Mouse (Mus musculus): ENCODE measurements at regions not wholly inside any gene's neighbourhood (a gene's known extent, or its start where the extent isn't known, plus 50 kb on each side); places are given as distances from the start of the nearest gene placed in this dataset.
"Not testable (repeated sequence)": the region's sequence is repeated elsewhere in the genome, so short reads cannot be mapped to it uniquely, and the experiment has no call there.

GRCm38 (mm10) chr7:122820587-122821535 is 144.6 kb upstream of the Rbbp6 start:
- ATAC-seq (ENCODE audit: extremely low read depth, insufficient number of reproducible peaks, low FRiP score, poor library complexity, severe bottlenecking) = peak; percentile 44; the same call in 1 of the 2 replicates

DNA sequence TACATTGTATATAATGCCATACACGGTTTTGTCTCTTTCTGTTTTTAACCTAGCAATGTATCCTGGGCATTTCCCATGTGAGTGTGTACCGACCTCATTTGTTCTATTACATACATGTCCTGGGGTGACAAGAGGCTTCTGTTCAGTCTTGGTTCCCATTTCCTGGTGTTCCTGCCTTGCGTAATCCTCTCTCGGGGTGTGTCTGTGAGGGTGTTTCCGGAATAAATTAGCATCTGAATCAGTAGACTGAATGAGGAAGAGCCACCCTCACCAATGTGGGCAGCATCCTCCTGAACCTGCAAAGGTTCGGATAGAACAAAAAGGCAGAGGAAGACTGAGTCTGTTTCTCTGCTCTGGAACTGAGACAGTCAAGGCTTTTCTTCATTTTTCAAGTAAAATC is 142.1 kb upstream of the Rbbp6 start:
- peak; percentile 23; the same call in 1 of the 2 replicates for ATAC-seq (ENCODE audit: extremely low read depth, insufficient number of reproducible peaks, low FRiP score, poor library complexity, severe bottlenecking)

DNA sequence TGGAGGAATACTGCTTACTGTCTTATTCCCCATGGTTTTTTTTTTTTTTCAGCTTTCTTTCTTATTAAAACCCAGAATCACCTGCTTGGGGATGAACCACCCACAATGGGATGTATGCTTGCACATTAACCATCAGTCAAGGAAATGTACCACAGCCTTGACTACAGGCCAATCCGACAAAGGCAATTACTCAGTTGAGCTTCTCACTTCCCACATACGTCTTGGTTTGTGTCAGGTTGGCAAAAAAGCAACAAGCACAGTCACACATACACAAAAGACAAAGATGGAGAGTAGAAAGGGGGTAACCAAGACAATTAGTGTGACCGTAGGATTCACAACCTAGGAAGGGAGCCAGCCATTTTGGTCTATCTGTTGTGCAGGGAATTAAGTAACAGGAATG is 126.4 kb upstream of the Rbbp6 start:
- ATAC-seq (ENCODE audit: extremely low read depth, insufficient number of reproducible peaks, low FRiP score, poor library complexity, severe bottlenecking) = no peak

DNA sequence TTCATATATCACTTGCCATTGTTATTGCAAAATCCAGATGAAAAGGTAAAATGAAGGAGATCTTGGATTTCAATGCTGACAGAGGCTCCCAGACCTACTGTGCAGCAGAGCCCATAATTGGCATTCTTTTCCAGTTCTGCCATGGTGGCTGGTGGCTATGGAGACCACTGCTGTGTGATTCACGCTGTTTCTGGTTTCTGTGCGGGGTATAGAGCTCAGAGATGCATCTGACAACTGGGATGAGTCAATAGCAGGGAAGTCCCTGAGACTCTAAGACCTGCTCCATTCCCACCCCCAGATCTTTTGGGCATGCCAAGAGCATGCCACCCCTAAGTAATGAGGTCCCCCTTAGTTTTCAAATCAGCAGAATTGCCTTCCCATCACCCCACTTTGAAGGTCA is 120.7 kb upstream of the Rbbp6 start:
- ATAC-seq (ENCODE audit: extremely low read depth, insufficient number of reproducible peaks, low FRiP score, poor library complexity, severe bottlenecking) = no peak

GRCm38 (mm10) chr7:122847376-122847775 is 118.1 kb upstream of the Rbbp6 start:
- ATAC-seq (ENCODE audit: extremely low read depth, insufficient number of reproducible peaks, low FRiP score, poor library complexity, severe bottlenecking) = no peak

DNA sequence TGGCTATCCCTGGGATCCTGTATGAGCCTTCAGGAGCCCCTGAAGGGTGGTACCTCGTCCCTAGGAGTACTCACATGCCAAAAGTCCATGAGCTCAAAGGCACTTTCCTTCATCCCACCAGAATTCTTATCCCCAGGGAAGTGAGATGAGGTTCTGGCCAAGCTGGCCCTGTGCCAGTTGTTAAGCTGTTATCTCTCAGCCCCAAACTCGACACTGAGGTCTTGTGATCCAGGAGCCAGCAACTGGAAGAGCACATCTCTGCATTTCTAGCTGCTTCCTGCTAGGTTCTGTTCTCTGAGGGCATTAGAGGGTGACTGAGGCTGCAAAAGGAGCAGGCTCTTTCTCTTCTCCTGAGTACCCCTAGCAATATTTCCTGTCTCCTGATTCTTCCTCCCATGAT is 92.1 kb upstream of the Rbbp6 start:
- no peak for ATAC-seq (ENCODE audit: extremely low read depth, insufficient number of reproducible peaks, low FRiP score, poor library complexity, severe bottlenecking)

- no peak for ATAC-seq (ENCODE audit: extremely low read depth, insufficient number of reproducible peaks, low FRiP score, poor library complexity, severe bottlenecking)
Measured at GRCm38 (mm10) chr7:122876286-122876685, 89.2 kb upstream of the Rbbp6 start.

- not testable (repeated sequence) for ATAC-seq (ENCODE audit: extremely low read depth, insufficient number of reproducible peaks, low FRiP score, poor library complexity, severe bottlenecking)
Measured at GRCm38 (mm10) chr7:122881890-122882500, 83.5 kb upstream of the Rbbp6 start.

DNA sequence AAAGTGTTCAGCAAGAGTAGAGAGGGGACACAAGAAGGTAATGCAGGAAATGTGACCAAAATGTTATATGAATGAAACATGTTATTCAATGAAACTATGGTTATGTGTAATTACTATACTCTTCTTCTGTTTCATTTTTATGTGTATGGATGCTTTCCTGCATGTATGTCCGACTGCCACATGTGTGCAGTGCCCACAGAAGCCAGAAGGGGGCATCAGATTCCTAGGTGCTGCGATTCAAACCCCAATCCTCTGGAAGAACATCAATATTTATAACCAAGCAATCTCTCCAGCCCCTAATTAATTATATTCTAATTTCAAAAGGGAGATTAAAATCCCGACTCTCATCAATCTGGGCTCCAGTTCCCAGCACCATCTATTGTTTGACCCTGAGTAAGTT is 78.7 kb upstream of the Rbbp6 start:
- no peak for ATAC-seq (ENCODE audit: extremely low read depth, insufficient number of reproducible peaks, low FRiP score, poor library complexity, severe bottlenecking)

- ATAC-seq (ENCODE audit: extremely low read depth, insufficient number of reproducible peaks, low FRiP score, poor library complexity, severe bottlenecking) = no peak
Measured at GRCm38 (mm10) chr7:122897148-122897547, 68.3 kb upstream of the Rbbp6 start.

- ATAC-seq (ENCODE audit: extremely low read depth, insufficient number of reproducible peaks, low FRiP score, poor library complexity, severe bottlenecking) = no peak
Measured at GRCm38 (mm10) chr7:122906056-122906455, 59.4 kb upstream of the Rbbp6 start.

DNA sequence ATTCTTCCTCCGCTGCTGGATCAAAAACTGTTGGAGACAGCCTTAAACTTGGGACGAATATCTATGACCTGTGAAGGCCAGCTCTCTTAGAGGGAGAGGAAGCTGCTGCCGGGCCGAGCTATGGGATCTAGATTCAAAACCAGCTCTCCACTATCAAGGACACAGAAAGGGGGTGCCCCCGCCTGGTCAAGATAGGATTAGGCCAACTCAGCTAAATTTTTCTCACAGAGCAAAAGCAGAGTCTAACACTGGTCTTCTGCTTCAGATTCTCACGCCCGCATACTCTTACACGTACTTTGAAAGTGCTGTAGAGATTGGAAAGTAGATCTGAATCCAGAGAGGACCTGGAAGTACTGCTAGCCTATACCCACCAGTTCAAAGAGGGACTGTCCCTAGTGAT is 56.2 kb upstream of the Rbbp6 start:
- ATAC-seq (ENCODE audit: extremely low read depth, insufficient number of reproducible peaks, low FRiP score, poor library complexity, severe bottlenecking) = no peak

All from neutrophil, adult 5-6 weeks (primary cell).